Comparison of ENCODE assay signal across 31 mouse cellular contexts in genomic region chr11:43518821-43519220, GRCm38 (mm10). TPM values are rescaled to one million over a fixed set of nuclear protein-coding genes. Genes with fewer than 3 reads are reported as not detected.
A peak's percentile ranks its signal among the peaks of the same experiment; 100 is the strongest.
DNase-seq lines count a peak whose midpoint lies in the region; ATAC-seq and TF ChIP-seq lines count a peak whose summit lies in the region.
"Had no signal": no experiment of that assay in that cellular context is flagged by ENCODE, and none has a peak within 500 bp of the region (broad histone marks: within the 10 kb centered on the region; RNA-seq: fewer than 3 reads in every experiment).

No protein-coding gene starts in this region.

- H3K4me3 ChIP-seq in hindbrain, postnatal 0 days (ENCODE audit: low read length), result no peak overlapping the region
- H3K4me3 ChIP-seq in hindbrain, embryonic 13.5 days, result no peak overlapping the region
- H3K4me3 ChIP-seq in lung, postnatal 0 days (ENCODE audit: low read depth, low read length), result no peak overlapping the region
- H3K4me3 ChIP-seq: embryonic facial prominence, embryonic 12.5 days; heart, embryonic 10.5 days; hindbrain, embryonic 12.5 days; limb, embryonic 12.5 days; lung, embryonic 15.5 days; megakaryocyte, embryonic 14.5 days; midbrain, embryonic 13.5 days; neural tube, embryonic 15.5 days had no signal

- peak; percentile 58 for DNase-seq in hindbrain, postnatal 0 days (ENCODE audit: low spot score)
- DNase-seq in cerebellum, adult 18-20 months, result peak; percentile 55 to 62
- peak; percentile 75 for DNase-seq in cerebellum, adult 9-11 months
- peak; percentile 50 for DNase-seq in skeletal muscle tissue, adult 2 months (ENCODE audit: low read depth, low spot score)
- DNase-seq in lung, postnatal 0 days (ENCODE audit: low spot score), result no peak
- DNase-seq: adrenal gland, adult 2 months; adrenal gland, postnatal 36 days; B cell, adult 2 months; embryo, embryonic 11 days; gastrocnemius, postnatal 10 days; heart, adult 11 months; heart, postnatal 36 days; kidney, adult 11 months; kidney, postnatal 14 days; layer of hippocampus, adult 9-11 months; lung, postnatal 36 days; right cerebral cortex, postnatal 25 days; spleen, adult 18-20 months; thymus, postnatal 14 days had no signal

- no peak overlapping the region for H3K27ac ChIP-seq in hindbrain, postnatal 0 days
- H3K27ac ChIP-seq in hindbrain, embryonic 13.5 days, result no peak overlapping the region
- H3K27ac ChIP-seq in lung, postnatal 0 days (ENCODE audit: low read length), result no peak overlapping the region
- H3K27ac ChIP-seq: embryonic facial prominence, embryonic 12.5 days; heart, embryonic 10.5 days; hindbrain, embryonic 12.5 days; limb, embryonic 12.5 days; lung, embryonic 15.5 days; midbrain, embryonic 13.5 days; neural tube, embryonic 15.5 days had no signal

- no peaks in the 10 kb centered on the region for H3K4me1 ChIP-seq in hindbrain, postnatal 0 days (ENCODE audit: insufficient read depth, low read length)
- H3K4me1 ChIP-seq in hindbrain, embryonic 13.5 days (replicated peaks), result no peaks in the 10 kb centered on the region
- H3K4me1 ChIP-seq in lung, postnatal 0 days (ENCODE audit: insufficient read depth, low read depth, low read length), result no peaks in the 10 kb centered on the region
- H3K4me1 ChIP-seq: embryonic facial prominence, embryonic 12.5 days; hindbrain, embryonic 12.5 days; lung, embryonic 15.5 days; midbrain, embryonic 13.5 days; neural tube, embryonic 15.5 days had no signal

- H3K4me2 ChIP-seq in hindbrain, postnatal 0 days (ENCODE audit: low read depth, low read length), result no peak overlapping the region
- H3K4me2 ChIP-seq in hindbrain, embryonic 13.5 days, result no peak overlapping the region
- H3K4me2 ChIP-seq in lung, postnatal 0 days (replicated peaks; ENCODE audit: low read depth, low read length), result no peak overlapping the region
- H3K4me2 ChIP-seq: embryonic facial prominence, embryonic 12.5 days; hindbrain, embryonic 12.5 days; limb, embryonic 12.5 days; liver, embryonic 11.5 days; lung, embryonic 15.5 days; midbrain, embryonic 13.5 days; neural tube, embryonic 15.5 days had no signal

- H3K9ac ChIP-seq in hindbrain, postnatal 0 days (replicated peaks; ENCODE audit: low read length), result no peak overlapping the region
- no peak overlapping the region for H3K9ac ChIP-seq in hindbrain, embryonic 13.5 days
- H3K9ac ChIP-seq in lung, postnatal 0 days (replicated peaks; ENCODE audit: low read depth), result no peak overlapping the region
- H3K9ac ChIP-seq: embryonic facial prominence, embryonic 12.5 days; hindbrain, embryonic 12.5 days; limb, embryonic 12.5 days; lung, embryonic 15.5 days; midbrain, embryonic 13.5 days; neural tube, embryonic 15.5 days had no signal

- H3K36me3 ChIP-seq in hindbrain, postnatal 0 days (ENCODE audit: insufficient read depth, low read length), result no peaks in the 10 kb centered on the region
- no peaks in the 10 kb centered on the region for H3K36me3 ChIP-seq in hindbrain, embryonic 13.5 days
- no peaks in the 10 kb centered on the region for H3K36me3 ChIP-seq in lung, postnatal 0 days (ENCODE audit: insufficient read depth, low read length)
- H3K36me3 ChIP-seq: embryonic facial prominence, embryonic 12.5 days; heart, embryonic 10.5 days; hindbrain, embryonic 12.5 days; limb, embryonic 12.5 days; lung, embryonic 15.5 days; midbrain, embryonic 13.5 days; neural tube, embryonic 15.5 days had no signal

- no peak for TF ChIP-seq CTCF in hindbrain, postnatal 0 days (IDR thresholded peaks at IDR 0.05; ENCODE audit: low read depth)
- TF ChIP-seq CTCF in lung, postnatal 0 days (IDR thresholded peaks at IDR 0.05), result no peak

- H3K9me3 ChIP-seq in hindbrain, postnatal 0 days (ENCODE audit: low read length), result no peaks in the 10 kb centered on the region
- no peaks in the 10 kb centered on the region for H3K9me3 ChIP-seq in hindbrain, embryonic 13.5 days
- H3K9me3 ChIP-seq in lung, postnatal 0 days (ENCODE audit: low read length), result no peaks in the 10 kb centered on the region
- H3K9me3 ChIP-seq: embryonic facial prominence, embryonic 12.5 days; heart, embryonic 10.5 days; hindbrain, embryonic 12.5 days; limb, embryonic 12.5 days; lung, embryonic 15.5 days; midbrain, embryonic 13.5 days; neural tube, embryonic 15.5 days had no signal

- no peak for ATAC-seq in hindbrain, postnatal 0 days
- no peak for ATAC-seq in hindbrain, embryonic 13.5 days (ENCODE audit: low FRiP score)
- ATAC-seq in lung, postnatal 0 days, result no peak
- no peak for ATAC-seq in megakaryocyte progenitor cell, adult 5-6 weeks (replicated peaks; ENCODE audit: poor library complexity)
- ATAC-seq: forebrain, embryonic 16.5 days; midbrain, embryonic 13.5 days had no signal

- no peak for TF ChIP-seq EP300 in lung, postnatal 0 days (IDR thresholded peaks at IDR 0.05)

- H3K27me3 ChIP-seq in hindbrain, postnatal 0 days (ENCODE audit: insufficient read depth, low read length), result no peaks in the 10 kb centered on the region
- H3K27me3 ChIP-seq in hindbrain, embryonic 13.5 days, result no peaks in the 10 kb centered on the region
- H3K27me3 ChIP-seq in lung, postnatal 0 days (replicated peaks; ENCODE audit: insufficient read depth, low read length), result no peaks in the 10 kb centered on the region
- H3K27me3 ChIP-seq: embryonic facial prominence, embryonic 12.5 days; hindbrain, embryonic 12.5 days; limb, embryonic 12.5 days; lung, embryonic 15.5 days; midbrain, embryonic 13.5 days; neural tube, embryonic 15.5 days had no signal

RNA-seq across cellular contexts. Expression of gene Ccnjl, which starts 9.8 kb away (rescaled TPM):
- 2.4 and 3.5 TPM in 2 replicates for total RNA-seq in hindbrain, postnatal 0 days (2014; rRNA removed)
- 4.6 and 5.5 TPM in 2 replicates for polyA plus RNA-seq in hindbrain, postnatal 0 days (2015; fragmentation: Nextera tagmentation; extraction: Ambion mirVana)
- polyA plus RNA-seq in hindbrain, embryonic 13.5 days (2015; fragmentation: Nextera tagmentation; extraction: Ambion mirVana), result 18.5 and 20.8 TPM in 2 replicates
- polyA plus RNA-seq in lung, postnatal 0 days (2015; fragmentation: Nextera tagmentation; extraction: Ambion mirVana), result 6.5 and 9.4 TPM in 2 replicates
- 0.12 and 0.37 TPM in 2 replicates for total RNA-seq in megakaryocyte progenitor cell, adult 5-6 weeks (2015)
- total RNA-seq in megakaryocyte progenitor cell, adult 5-6 weeks (2017), result 0.17 and 0.20 TPM in 2 replicates

RNA-seq across cellular contexts. Expression of gene C1qtnf2, which starts 44.7 kb away (rescaled TPM):
- 13.9 and 15.7 TPM in 2 replicates for total RNA-seq in hindbrain, postnatal 0 days (2014; rRNA removed)
- polyA plus RNA-seq in hindbrain, postnatal 0 days (2015; fragmentation: Nextera tagmentation; extraction: Ambion mirVana), result 21.5 and 21.6 TPM in 2 replicates
- polyA plus RNA-seq in hindbrain, embryonic 13.5 days (2015; fragmentation: Nextera tagmentation; extraction: Ambion mirVana), result 8.0 and 8.3 TPM in 2 replicates
- 9.2 and 10.2 TPM in 2 replicates for polyA plus RNA-seq in lung, postnatal 0 days (2015; fragmentation: Nextera tagmentation; extraction: Ambion mirVana)
- total RNA-seq in megakaryocyte progenitor cell, adult 5-6 weeks (2015), result not detected in 2 replicates
- not detected in 2 replicates for total RNA-seq in megakaryocyte progenitor cell, adult 5-6 weeks (2017)
